Mouse (Mus musculus): Measurements from ENCODE around the gene Phlpp2. TPM values are rescaled to one million over a fixed set of nuclear protein-coding genes. Genes with fewer than 3 reads are reported as not detected.
"Not testable (repeated sequence)": the region's sequence is repeated elsewhere in the genome, so short reads cannot be mapped to it uniquely, and the experiment has no call there.

Gene Phlpp2
- total RNA-seq (2021), result 10 to 100 TPM; 22.8 to 23.3 TPM

DNA sequence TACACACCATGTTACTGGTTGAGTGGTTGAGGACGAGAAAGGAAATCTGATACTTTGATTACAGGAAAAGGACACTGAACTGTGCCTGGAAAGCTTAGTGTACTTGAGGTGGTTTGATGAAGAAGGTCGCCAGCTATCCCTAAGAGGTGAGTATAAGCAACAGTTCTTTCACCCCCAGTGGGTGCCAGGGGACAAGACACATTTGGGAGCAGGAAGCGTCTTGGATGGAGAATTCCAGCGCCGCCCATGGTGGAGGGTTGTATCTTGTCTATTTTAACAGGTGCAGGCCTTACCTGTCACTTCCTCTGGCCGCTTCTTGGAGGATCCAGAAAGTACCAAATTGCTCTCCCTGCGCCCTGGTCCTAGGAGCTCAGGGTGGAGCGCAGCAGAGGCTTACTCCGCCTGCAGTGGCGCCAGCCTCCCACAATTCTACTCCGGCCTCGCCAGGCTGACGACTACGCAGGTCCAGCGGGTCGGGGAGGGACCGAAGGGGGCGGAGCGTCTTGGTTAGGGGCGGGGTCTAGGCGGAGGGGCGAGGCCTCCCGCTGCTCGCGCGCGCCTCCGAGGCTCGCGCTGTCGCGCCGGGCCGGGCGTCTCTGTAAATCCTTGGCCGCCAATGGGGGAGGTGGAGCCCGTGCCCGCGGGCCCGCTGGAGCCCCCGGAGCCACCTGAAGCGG, at the start of gene Phlpp2:
Phlpp2 (plus strand) TSS at position 540 of the 677 bp plus-strand sequence.
- DNase-seq (ENCODE audit: extremely low spot score in 1 of 2, low spot score in 1 of 2), result peak; percentile 86 to 93

DNA sequence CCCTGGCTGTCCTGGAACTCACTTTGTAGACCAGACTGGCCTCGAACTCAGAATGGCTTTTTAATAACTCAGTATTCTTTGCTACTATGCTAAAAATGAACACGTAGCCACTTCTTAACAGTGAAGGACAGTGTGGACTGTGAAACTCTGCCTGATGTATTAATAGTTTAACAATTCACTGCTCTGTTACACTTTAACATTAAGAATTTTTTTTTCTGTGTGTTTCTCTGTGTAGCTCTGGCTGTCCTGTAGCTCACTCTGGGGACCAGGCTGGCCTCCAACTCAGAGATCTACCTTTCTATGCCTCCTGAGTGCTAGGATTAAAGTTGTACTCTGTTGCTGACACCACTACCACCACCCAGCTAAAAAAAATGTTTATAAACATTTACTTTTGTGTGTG, 44.8 kb upstream of the Phlpp2 start:
- no peak for DNase-seq (ENCODE audit: extremely low spot score in 1 of 2, low spot score in 1 of 2)

DNA sequence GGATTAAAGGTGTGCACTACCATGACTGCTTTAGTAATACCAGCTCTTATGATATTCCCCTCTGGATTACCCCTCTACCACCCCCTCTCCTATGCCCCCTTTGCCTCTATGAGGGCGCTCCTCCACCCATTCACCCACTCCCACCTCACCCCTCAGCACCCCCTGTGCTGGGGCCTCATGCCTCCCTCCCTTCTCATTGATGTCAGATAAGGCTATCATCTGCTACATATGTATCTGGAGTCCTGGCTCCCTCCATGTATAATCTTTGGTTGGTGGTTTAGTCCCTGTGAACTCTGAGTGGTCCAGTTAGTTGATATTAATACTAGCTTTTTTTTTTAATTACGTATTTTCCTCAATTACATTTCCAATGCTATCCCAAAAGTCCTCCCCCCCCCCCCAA, 28.5 kb upstream of the Phlpp2 start:
- DNase-seq (ENCODE audit: extremely low spot score in 1 of 2, low spot score in 1 of 2), result no peak

DNA sequence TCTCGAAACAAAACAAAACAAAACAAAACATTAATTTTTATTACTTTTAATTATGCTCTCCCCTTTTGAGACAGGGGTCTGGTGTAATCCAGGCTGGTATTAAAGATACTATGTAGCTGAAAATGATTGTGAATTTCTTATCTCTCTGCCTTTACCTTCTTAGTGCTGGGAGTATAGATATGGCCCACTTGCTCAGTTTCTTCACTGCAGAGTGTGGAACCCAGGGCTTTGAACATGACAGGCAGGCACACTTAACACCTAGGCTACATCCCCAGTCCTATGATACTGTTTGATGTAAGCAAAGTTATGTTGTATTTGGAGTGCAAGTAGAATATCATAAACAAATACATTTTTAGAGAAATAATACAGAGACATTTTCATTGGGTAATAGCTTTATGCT, 25.9 kb upstream of the Phlpp2 start:
- no peak for DNase-seq (ENCODE audit: extremely low spot score in 1 of 2, low spot score in 1 of 2)

DNA sequence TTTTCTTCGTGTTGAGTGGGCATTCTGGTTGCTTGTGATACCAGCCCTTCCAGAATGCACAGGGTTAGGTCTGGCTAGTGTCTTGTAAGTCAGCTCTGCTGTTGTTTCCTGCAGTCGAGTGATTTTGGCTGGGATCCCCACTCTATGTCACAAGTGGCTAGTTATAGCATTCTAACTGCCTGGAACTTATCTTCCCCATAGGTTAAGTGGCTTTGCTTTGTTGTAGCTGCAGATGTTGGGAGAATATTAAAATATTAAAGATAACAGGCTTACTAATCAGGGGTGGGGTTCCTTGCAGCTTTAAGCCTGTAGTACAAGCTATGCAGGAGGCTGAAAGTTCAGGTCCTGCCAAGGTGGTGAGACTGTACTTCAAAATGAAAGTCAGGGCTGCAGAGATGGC, 20.5 kb upstream of the Phlpp2 start:
- DNase-seq (ENCODE audit: extremely low spot score in 1 of 2, low spot score in 1 of 2), result no peak

DNA sequence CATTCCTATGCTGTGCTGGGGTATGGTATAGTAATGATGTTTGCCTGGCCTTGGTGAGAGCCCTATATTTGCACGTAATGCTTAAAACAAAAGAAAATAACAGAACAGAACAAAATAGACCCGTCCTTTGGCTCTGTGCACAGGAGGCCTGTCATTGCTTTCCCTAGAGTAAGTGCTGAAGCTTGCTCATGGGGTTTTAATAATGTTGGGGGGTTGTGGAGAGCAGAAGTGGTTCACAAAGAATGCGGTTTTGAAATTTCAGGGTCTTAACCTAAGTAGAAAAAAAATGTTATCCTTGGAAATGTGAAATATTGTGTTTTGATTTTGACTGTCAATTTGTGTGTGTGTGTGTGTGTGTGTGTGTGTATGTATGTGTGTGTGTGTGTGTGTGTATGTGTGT, 19.4 kb upstream of the Phlpp2 start:
- DNase-seq (ENCODE audit: extremely low spot score in 1 of 2, low spot score in 1 of 2), result no peak

DNA sequence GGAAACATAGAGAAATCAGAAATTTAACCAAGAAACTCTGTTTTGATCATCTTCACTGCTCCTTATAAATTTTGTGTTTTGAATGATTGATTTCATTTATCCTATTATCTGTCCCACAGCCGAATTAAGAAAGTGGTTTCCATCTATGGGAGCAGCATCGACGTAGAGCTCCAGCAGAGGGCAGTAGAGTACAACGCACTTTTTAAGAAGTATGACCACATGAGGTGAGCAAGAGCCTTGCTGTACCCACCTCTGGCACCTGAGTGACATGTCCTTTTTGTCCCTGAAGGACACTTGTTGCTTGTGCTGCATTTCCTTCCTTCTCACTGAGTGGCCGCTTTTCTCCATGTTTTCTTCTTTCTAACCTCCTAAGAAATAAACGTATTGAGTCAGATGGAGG, 14.9 kb upstream of the Phlpp2 start:
- peak in 1 of 2 experiments; percentile 71 for DNase-seq (ENCODE audit: extremely low spot score in 1 of 2, low spot score in 1 of 2)

DNA sequence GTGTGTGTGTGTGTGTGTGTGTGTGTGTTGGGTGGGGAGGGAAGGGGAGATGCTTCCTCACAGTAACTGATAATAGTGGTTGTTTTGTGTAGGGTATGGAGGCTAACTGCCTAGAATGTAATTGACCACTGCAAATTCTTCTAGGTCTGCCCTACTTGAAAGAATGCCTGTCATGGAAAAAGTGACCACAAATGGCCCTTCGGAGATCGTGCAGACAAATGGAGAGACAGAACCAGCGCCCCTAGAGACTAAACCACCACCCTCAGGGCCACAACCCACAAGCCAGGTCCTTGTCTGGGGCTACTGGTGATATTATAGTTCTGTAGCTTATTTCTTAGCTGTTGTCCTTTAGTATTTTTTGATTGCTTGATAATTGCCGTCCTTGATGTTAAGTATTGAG, 13.8 kb upstream of the Phlpp2 start:
- DNase-seq (ENCODE audit: extremely low spot score in 1 of 2, low spot score in 1 of 2), result no peak

DNA sequence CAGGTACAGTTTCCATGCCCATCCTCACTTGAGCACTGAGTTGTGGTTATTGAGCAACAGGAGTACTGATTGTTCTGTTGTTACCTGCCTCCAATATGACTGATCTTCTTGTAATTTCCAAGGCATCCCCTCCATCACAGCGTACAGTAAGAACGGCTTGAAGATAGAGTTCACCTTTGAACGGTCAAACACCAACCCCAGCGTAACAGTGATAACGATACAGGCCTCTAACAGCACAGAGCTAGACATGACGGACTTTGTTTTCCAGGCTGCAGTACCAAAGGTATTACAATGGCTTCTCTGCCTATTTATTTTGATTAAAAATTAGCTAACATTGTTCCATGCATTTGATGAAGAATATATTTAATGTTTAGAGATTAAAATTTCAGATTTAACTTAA, 12.9 kb upstream of the Phlpp2 start:
- DNase-seq (ENCODE audit: extremely low spot score in 1 of 2, low spot score in 1 of 2), result no peak

DNA sequence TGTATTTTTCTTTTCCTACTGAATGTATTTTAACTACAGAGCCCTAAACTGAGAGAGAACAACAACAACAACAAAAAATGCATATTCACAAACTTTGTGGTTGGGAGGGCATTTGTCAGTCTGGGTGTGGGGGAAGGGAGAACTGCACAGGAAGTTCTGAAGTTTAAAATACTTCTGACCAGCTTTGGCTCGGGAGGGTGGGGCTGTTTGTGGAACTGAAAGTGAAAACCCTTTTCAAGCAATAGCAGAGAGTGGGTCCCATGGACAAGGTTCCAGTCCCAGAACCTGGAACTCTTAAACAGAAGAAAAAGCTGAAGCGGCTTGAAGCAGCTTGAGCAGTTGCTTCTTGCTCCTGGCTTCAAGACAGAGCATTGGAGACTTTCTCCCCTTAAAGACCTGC, 4.9 kb upstream of the Phlpp2 start:
- no peak for DNase-seq (ENCODE audit: extremely low spot score in 1 of 2, low spot score in 1 of 2)

DNA sequence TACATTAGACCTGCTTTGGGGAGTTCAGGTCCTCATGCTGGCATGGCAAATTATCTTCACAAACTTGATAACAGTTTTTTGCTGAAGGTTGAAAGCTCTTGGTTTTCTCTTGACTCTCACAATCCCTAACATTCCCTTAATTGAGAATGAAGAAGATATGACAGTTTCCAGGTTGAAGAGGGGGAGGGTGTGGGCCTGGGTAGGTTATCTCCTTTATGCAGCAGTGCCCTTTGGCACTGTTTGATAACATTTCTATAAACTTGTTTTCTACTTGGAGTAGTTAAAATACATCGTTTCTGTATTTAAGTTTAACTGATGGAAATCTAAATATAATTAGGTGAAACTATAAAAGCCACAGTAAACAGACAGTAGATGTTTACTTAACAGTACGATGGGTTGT, 3.5 kb upstream of the Phlpp2 start:
- DNase-seq (ENCODE audit: extremely low spot score in 1 of 2, low spot score in 1 of 2), result no peak

DNA sequence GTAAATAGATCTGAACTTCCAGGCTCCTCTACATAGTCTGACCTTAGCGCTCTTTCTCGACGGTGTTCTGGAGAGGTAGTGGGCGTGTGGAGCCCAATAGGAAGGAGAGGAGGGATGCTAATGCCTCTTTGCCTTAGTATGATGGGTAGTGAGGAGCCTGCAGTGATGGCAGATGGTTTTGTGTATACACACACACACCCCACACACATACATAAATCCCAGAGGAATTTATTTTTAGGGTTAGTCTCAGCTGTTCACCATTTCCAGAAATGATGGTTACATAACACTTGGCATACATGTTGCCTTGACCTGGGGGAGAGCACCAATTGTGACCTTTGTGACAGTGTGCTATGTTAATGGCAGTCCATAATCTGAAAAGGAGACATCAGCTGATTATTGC, 2.8 kb upstream of the Phlpp2 start:
- DNase-seq (ENCODE audit: extremely low spot score in 1 of 2, low spot score in 1 of 2), result no peak

DNA sequence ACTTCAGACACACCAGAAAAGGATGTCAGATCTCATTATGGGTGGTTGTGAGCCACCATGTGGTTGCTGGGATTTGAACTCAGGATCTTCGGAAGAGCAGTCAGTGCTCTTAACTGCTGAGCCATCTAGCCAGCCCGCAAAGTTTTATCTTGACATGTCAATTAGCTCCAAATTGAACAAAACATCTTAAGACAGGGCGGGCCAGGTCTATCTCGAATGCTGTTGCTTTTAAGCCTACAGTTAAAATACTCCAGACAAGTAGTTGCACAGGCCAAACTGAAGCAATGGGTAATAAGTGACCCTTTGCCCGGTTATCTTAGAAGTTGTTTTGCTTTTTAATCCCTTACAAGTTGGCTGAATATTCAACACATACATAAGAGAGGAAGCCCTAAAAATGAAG, 1.7 kb upstream of the Phlpp2 start:
- DNase-seq (ENCODE audit: extremely low spot score in 1 of 2, low spot score in 1 of 2), result no peak

DNA sequence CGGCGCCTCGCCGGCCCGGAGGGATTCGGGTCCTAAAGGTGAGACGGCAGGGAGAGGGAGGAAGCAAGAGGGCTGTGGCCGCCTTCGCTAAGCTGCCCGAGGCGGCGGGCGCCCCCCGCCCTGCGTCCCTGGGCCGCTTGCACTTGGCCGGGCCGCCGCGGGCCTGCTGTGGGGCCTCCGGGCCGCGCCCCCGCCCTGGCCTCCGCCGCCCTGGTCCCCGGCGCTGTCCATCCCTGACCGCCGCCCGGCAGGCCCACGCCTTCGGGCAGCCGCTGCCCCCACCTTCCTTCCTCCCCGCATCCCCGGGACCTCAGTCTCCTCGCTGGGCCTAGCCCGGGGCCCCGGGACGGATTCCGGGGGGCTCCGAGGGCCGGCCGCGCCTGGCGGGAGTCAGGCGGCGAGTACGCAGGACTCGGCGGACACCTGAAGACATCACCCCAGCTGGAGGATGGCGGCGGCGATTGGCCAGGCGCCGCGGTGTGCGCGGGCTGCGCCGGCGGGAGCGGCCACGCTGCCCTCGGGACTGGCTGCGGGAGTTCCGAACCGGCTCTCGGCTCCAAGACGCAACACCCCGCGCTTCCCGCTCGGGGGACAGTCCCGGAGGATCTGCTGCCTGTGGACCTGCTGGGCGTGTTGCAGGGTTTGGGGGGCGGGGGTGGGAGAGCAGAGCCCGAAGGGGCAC, 479 bp downstream of the Phlpp2 start:
- peak; percentile 17 to 53 for DNase-seq (ENCODE audit: extremely low spot score in 1 of 2, low spot score in 1 of 2)

DNA sequence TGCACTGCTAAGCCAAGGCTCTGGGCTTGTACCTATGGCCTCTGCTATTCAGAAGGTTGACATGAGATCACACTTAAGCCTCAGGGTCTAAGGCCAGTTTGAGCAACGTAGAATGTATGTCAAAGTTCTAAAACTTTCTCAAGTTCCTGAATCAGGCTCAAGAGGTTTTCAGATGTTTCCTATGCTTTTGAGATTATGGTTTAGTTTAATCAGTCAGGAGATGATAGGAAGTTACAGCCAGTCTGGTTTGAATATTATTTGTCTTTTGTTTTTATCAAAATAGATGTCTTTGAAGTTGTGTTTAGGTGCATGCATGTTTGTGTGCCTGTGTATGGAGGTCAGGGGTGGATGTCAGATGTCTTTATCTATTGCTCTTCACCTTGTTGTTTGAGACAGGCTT, 2.7 kb downstream of the Phlpp2 start:
- DNase-seq (ENCODE audit: extremely low spot score in 1 of 2, low spot score in 1 of 2), result no peak

DNA sequence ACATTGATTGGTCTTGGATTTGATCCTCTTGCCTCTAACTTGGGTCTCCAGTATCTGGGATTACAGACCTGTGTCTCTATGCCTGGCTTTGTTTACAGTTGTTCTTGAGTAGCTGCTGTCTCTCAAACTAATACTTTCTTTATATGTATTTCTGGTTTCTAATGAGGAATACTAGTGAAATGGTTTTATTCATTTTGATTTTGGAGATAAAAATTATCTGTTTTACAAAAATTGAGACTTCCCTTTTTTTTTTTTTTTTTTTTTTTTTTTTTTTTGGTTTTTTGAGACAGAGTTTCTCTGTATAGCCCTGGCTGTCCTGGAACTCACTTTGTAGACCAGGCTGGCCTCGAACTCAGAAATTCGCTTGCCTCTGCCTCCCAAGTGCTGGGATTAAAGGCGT, 5.5 kb downstream of the Phlpp2 start:
- DNase-seq (ENCODE audit: extremely low spot score in 1 of 2, low spot score in 1 of 2), result not testable (repeated sequence)

DNA sequence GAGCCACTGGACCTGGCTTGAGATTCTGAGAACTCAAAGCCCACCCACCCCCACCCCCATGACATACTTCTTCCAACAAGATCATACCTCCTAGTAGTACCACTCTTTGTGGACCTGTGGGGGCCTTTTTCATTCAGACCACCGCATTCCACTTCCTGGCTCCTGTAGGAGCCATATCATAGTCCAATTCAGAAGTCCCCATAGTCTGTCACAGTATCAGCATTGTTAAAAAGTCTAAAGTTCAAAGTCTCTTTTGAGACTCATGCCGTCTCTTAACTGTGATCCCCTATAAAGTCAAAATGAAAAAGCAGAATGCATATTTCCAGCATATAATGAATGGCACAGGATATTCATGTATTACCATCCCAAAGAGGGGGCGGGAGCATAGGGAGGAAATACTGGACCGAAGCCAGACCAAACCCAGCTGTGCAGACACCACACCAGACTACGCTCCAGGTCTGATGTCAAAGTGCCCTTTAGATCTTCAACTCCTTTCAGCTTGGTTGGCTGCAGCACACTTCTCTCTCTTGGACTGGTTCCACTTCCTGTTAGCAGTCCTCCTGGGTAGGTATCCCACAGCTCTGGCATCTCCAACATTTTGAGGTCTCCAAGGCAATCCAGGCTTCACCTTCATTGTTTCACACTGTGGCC, 11.8 kb downstream of the Phlpp2 start:
- no peak for DNase-seq (ENCODE audit: extremely low spot score in 1 of 2, low spot score in 1 of 2)

DNA sequence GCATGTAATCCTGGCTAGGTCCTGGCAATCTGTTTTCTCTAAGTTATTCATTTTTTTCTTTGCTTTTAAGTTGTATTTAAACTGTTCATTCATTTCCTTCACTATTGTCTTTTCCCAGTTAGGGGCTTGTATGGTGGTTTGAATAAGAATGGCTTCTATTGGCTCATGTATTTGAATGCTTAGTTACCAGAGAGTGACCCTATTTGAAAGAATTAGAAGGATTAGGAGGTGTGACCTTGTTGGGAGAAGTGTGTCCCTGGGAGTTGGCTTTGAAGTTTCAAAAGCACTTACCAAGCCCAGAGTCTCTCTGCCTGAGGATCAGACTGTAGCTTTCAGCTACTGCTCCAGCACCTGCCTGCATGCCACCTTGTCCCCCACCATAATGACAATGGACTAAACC, 17.0 kb downstream of the Phlpp2 start:
- DNase-seq (ENCODE audit: extremely low spot score in 1 of 2, low spot score in 1 of 2), result no peak

DNA sequence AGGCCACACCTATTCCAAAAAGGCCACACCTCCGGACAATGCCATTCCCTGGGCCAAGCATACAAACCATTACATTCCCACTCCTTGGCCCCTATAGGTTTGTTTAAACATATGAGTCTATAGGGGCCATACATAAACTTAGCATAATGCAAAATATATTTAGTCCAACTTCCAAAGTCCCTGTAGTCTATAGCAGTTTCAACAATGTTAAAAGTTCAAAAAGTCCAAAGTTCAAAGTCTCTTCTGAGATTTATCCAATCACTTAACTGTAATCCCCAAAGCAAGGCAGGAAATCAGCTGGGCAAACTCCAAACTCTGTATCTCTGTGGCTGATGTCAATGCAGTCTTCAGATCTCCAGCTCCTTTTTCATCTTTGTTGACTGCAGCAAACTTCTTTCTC, 20.9 kb downstream of the Phlpp2 start:
- no peak for DNase-seq (ENCODE audit: extremely low spot score in 1 of 2, low spot score in 1 of 2)

DNA sequence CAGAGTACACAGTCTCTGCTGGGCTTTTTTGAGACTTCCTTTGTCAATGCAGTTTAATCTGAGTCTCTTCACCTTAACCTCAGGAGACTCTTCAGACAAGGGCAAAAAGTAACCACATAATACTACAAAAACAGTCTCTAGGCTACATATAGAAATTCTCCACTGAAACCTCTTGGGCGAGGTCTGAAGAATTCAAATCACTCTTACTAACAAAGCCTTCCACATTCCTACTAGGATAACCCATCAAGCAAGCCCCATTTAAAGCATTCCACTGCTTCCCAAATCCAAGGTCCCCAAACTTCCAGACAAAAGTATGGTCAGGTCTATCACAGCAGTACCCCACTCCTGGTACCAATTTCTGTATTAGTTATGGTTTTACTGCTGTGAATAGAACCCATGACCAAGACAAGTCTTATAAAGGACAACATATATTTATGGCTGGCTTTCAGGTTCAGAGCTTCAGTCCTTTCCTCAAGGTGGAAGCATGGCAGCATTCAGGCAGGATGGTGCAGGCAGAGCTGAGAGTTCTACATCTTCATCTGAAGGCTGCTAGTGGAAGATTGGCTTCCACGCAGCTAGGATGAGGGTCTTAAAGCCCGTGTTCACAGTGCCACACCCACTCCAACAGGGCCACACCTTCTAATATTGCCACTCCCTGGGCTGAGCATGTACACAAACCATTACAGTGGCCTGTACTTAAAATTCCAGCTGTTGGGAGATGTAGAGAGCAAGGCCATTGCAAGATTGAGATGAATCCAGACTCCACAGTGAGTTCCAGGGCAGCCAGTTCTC, 22.6 kb downstream of the Phlpp2 start:
- no peak for DNase-seq (ENCODE audit: extremely low spot score in 1 of 2, low spot score in 1 of 2)

DNA sequence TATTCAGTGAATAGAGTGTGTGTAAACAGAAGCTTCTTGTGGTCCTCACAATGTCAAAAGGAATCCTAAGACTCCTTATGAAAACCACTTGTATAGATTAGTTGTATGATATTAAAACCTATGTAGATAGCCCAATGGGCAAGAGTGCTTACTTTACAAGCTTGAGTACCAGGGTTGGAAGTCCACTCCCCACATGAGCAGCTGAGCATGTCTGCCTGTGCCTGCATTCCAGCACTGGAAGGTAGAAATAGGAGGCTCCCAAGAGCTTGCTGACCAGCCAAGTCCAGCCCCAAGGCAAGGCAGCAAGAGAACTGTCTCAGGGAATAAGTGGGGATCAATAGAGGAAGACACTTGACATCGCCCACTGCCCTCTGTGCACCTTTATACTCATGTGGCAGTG, 26.3 kb downstream of the Phlpp2 start:
- no peak for DNase-seq (ENCODE audit: extremely low spot score in 1 of 2, low spot score in 1 of 2)

Measured in layer of hippocampus, postnatal 25 days (tissue).